Mouse (Mus musculus): ENCODE measurements around the gene Olfr675. TPM values are rescaled to one million over a fixed set of nuclear protein-coding genes. Genes with fewer than 3 reads are reported as not detected.
"Not testable (repeated sequence)": the region's sequence is repeated elsewhere in the genome, so short reads cannot be mapped to it uniquely, and the experiment has no call there.

Gene Olfr675
- polyA plus RNA-seq (2014; fragmentation: Nextera tagmentation; extraction: Ambion mirVana), result not detected in 2 replicates

GRCm38 (mm10) chr7:105028360-105028759 lies at the start of gene Olfr675:
Olfr675 (minus strand) TSS chr7:105028460.
- no peaks in the 10 kb centered on the region for H3K9me3 ChIP-seq (ENCODE audit: control insufficient read depth, low read length)
- WGBS, result 76% methylated on average over 1 of the region's 1 CpGs
- H3K27me3 ChIP-seq (ENCODE audit: control insufficient read depth, insufficient read depth, low read length), result no peaks in the 10 kb centered on the region
- no peak within 1 kb of the TSS for H3K4me2 ChIP-seq
- H3K36me3 ChIP-seq (ENCODE audit: control insufficient read depth, insufficient read depth, low read length), result no peaks in the 10 kb centered on the region
- no peak within 1 kb of the TSS for H3K9ac ChIP-seq (ENCODE audit: low read length)
- H3K4me1 ChIP-seq (ENCODE audit: control insufficient read depth, insufficient read depth, low read length), result no peaks in the 10 kb centered on the region
- H3K4me3 ChIP-seq (ENCODE audit: low read depth, low read length), result no peak within 1 kb of the TSS
- H3K27ac ChIP-seq (ENCODE audit: low read depth, low read length), result no peak within 1 kb of the TSS
- DNase-seq (ENCODE audit: low spot score, missing footprints), result no peak
- ATAC-seq (ENCODE audit: low FRiP score), result no peak

- ATAC-seq (ENCODE audit: low FRiP score) (no peak), DNase-seq (ENCODE audit: low spot score, missing footprints) (no peak)
- no peak within 1 kb of the TSS for H3K27ac ChIP-seq (ENCODE audit: low read depth, low read length)
- no peaks in the 10 kb centered on the region for H3K27me3 ChIP-seq (ENCODE audit: control insufficient read depth, insufficient read depth, low read length)
- no peak within 1 kb of the TSS for H3K4me3 ChIP-seq (ENCODE audit: low read depth, low read length)
- H3K9ac ChIP-seq (ENCODE audit: low read length), result no peak within 1 kb of the TSS
- H3K9me3 ChIP-seq (ENCODE audit: control insufficient read depth, low read length), result no peaks in the 10 kb centered on the region
- H3K4me1 ChIP-seq (ENCODE audit: control insufficient read depth, insufficient read depth, low read length), result no peaks in the 10 kb centered on the region
- H3K36me3 ChIP-seq (ENCODE audit: control insufficient read depth, insufficient read depth, low read length), result no peaks in the 10 kb centered on the region
- H3K4me2 ChIP-seq, result no peak within 1 kb of the TSS
- 91% methylated on average over 1 of the region's 1 CpGs for WGBS
Measured at GRCm38 (mm10) chr7:105064175-105064574, 35.9 kb upstream of the Olfr675 start, which contains the start of gene Olfr678. Olfr678 (plus strand) TSS chr7:105064475.

- Histone ChIP-seq H3K27ac (ENCODE audit: low read depth, low read length) (no peak overlapping the region), H3K4me2 (no peak overlapping the region), H3K27me3 (ENCODE audit: control insufficient read depth, insufficient read depth, low read length) (no peaks in the 10 kb centered on the region), H3K4me1 (ENCODE audit: control insufficient read depth, insufficient read depth, low read length) (no peaks in the 10 kb centered on the region), H3K9ac (ENCODE audit: low read length) (no peak overlapping the region), H3K9me3 (ENCODE audit: control insufficient read depth, low read length) (no peaks in the 10 kb centered on the region), H3K36me3 (ENCODE audit: control insufficient read depth, insufficient read depth, low read length) (no peaks in the 10 kb centered on the region), H3K4me3 (ENCODE audit: low read depth, low read length) (no peak overlapping the region)
- ATAC-seq (ENCODE audit: low FRiP score) (no peak), DNase-seq (ENCODE audit: low spot score, missing footprints) (no peak)
Measured at GRCm38 (mm10) chr7:105058951-105059350, 30.7 kb upstream of the Olfr675 start.

GRCm38 (mm10) chr7:105033836-105034235 lies 5.6 kb upstream of the Olfr675 start:
- H3K27me3 ChIP-seq (ENCODE audit: control insufficient read depth, insufficient read depth, low read length); H3K27ac ChIP-seq (ENCODE audit: low read depth, low read length); H3K9me3 ChIP-seq (ENCODE audit: control insufficient read depth, low read length); H3K4me1 ChIP-seq (ENCODE audit: control insufficient read depth, insufficient read depth, low read length); DNase-seq (ENCODE audit: low spot score, missing footprints); H3K4me3 ChIP-seq (ENCODE audit: low read depth, low read length); H3K36me3 ChIP-seq (ENCODE audit: control insufficient read depth, insufficient read depth, low read length); ATAC-seq (ENCODE audit: low FRiP score); H3K4me2 ChIP-seq; H3K9ac ChIP-seq (ENCODE audit: low read length): not testable (repeated sequence)
- 63% methylated on average over 5 of the region's 5 CpGs for WGBS

- no peak within 1 kb of the TSS for H3K9ac ChIP-seq (ENCODE audit: low read length)
- ATAC-seq (ENCODE audit: low FRiP score), result no peak
- H3K4me3 ChIP-seq (ENCODE audit: low read depth, low read length), result no peak within 1 kb of the TSS
- no peaks in the 10 kb centered on the region for H3K27me3 ChIP-seq (ENCODE audit: control insufficient read depth, insufficient read depth, low read length)
- DNase-seq (ENCODE audit: low spot score, missing footprints), result no peak
- no peak within 1 kb of the TSS for H3K27ac ChIP-seq (ENCODE audit: low read depth, low read length)
- no peaks in the 10 kb centered on the region for H3K9me3 ChIP-seq (ENCODE audit: control insufficient read depth, low read length)
- H3K4me1 ChIP-seq (ENCODE audit: control insufficient read depth, insufficient read depth, low read length), result no peaks in the 10 kb centered on the region
- H3K4me2 ChIP-seq, result no peak within 1 kb of the TSS
- no peaks in the 10 kb centered on the region for H3K36me3 ChIP-seq (ENCODE audit: control insufficient read depth, insufficient read depth, low read length)
Measured at GRCm38 (mm10) chr7:105032398-105032797, 4.1 kb upstream of the Olfr675 start, which contains the start of gene Olfr676. Olfr676 (plus strand) TSS chr7:105032698.

- DNase-seq (ENCODE audit: low spot score, missing footprints) (no peak), ATAC-seq (ENCODE audit: low FRiP score) (no peak)
- no peaks in the 10 kb centered on the region for H3K36me3 ChIP-seq (ENCODE audit: control insufficient read depth, insufficient read depth, low read length)
- 76% methylated on average over 1 of the region's 1 CpGs for WGBS
- H3K4me2 ChIP-seq, result no peak overlapping the region
- H3K4me3 ChIP-seq (ENCODE audit: low read depth, low read length), result no peak overlapping the region
- H3K4me1 ChIP-seq (ENCODE audit: control insufficient read depth, insufficient read depth, low read length), result no peaks in the 10 kb centered on the region
- no peak overlapping the region for H3K27ac ChIP-seq (ENCODE audit: low read depth, low read length)
- no peaks in the 10 kb centered on the region for H3K27me3 ChIP-seq (ENCODE audit: control insufficient read depth, insufficient read depth, low read length)
- H3K9me3 ChIP-seq (ENCODE audit: control insufficient read depth, low read length), result no peaks in the 10 kb centered on the region
- no peak overlapping the region for H3K9ac ChIP-seq (ENCODE audit: low read length)
Measured at GRCm38 (mm10) chr7:105022530-105022929, 5.7 kb downstream of the Olfr675 start.

- no peak within 1 kb of the TSS for H3K4me3 ChIP-seq (ENCODE audit: low read depth, low read length)
- H3K27ac ChIP-seq (ENCODE audit: low read depth, low read length), result no peak within 1 kb of the TSS
- no peaks in the 10 kb centered on the region for H3K9me3 ChIP-seq (ENCODE audit: control insufficient read depth, low read length)
- DNase-seq (ENCODE audit: low spot score, missing footprints) (no peak), ATAC-seq (ENCODE audit: low FRiP score) (no peak)
- H3K27me3 ChIP-seq (ENCODE audit: control insufficient read depth, insufficient read depth, low read length), result no peaks in the 10 kb centered on the region
- H3K36me3 ChIP-seq (ENCODE audit: control insufficient read depth, insufficient read depth, low read length), result no peaks in the 10 kb centered on the region
- no peaks in the 10 kb centered on the region for H3K4me1 ChIP-seq (ENCODE audit: control insufficient read depth, insufficient read depth, low read length)
- H3K4me2 ChIP-seq, result no peak within 1 kb of the TSS
- no peak within 1 kb of the TSS for H3K9ac ChIP-seq (ENCODE audit: low read length)
Measured at GRCm38 (mm10) chr7:105001929-105002328, 26.3 kb downstream of the Olfr675 start, which contains the start of gene Olfr672. Olfr672 (minus strand) TSS chr7:105002029.

GRCm38 (mm10) chr7:104979026-104979425 lies 49.2 kb downstream of the Olfr675 start, which contains the start of gene Olfr671:
Olfr671 (minus strand) TSS chr7:104979126.
- H3K27ac ChIP-seq (ENCODE audit: low read depth, low read length), result no peak within 1 kb of the TSS
- no peak within 1 kb of the TSS for H3K4me3 ChIP-seq (ENCODE audit: low read depth, low read length)
- no peaks in the 10 kb centered on the region for H3K36me3 ChIP-seq (ENCODE audit: control insufficient read depth, insufficient read depth, low read length)
- H3K9ac ChIP-seq (ENCODE audit: low read length), result no peak within 1 kb of the TSS
- H3K27me3 ChIP-seq (ENCODE audit: control insufficient read depth, insufficient read depth, low read length), result no peaks in the 10 kb centered on the region
- no peaks in the 10 kb centered on the region for H3K4me1 ChIP-seq (ENCODE audit: control insufficient read depth, insufficient read depth, low read length)
- no peak for DNase-seq (ENCODE audit: low spot score, missing footprints)
- no peak within 1 kb of the TSS for H3K4me2 ChIP-seq
- no peaks in the 10 kb centered on the region for H3K9me3 ChIP-seq (ENCODE audit: control insufficient read depth, low read length)
- ATAC-seq (ENCODE audit: low FRiP score), result no peak
- 91% methylated on average over 1 of the region's 1 CpGs for WGBS

- H3K27ac ChIP-seq (ENCODE audit: low read depth, low read length); H3K4me1 ChIP-seq (ENCODE audit: control insufficient read depth, insufficient read depth, low read length); H3K36me3 ChIP-seq (ENCODE audit: control insufficient read depth, insufficient read depth, low read length); DNase-seq (ENCODE audit: low spot score, missing footprints); H3K9me3 ChIP-seq (ENCODE audit: control insufficient read depth, low read length); H3K27me3 ChIP-seq (ENCODE audit: control insufficient read depth, insufficient read depth, low read length); ATAC-seq (ENCODE audit: low FRiP score); H3K4me3 ChIP-seq (ENCODE audit: low read depth, low read length); H3K9ac ChIP-seq (ENCODE audit: low read length); H3K4me2 ChIP-seq: not testable (repeated sequence)
- WGBS, result 65% methylated on average over 2 of the region's 2 CpGs
Measured at GRCm38 (mm10) chr7:104972507-104972906, 55.8 kb downstream of the Olfr675 start.

Data from midbrain, embryonic 11.5 days (tissue).